Mouse (Mus musculus) thymus, adult 2 months (tissue): ENCODE data around the gene Dmap1. TPM values are rescaled to one million over a fixed set of nuclear protein-coding genes. Genes with fewer than 3 reads are reported as not detected.

Source experiments
- DNase-seq: peaks from one replicate; pipeline ENCODE4 v3.0.0; 2021
- H3K27ac ChIP-seq: fragments of 200-500 bp; 2 replicates; pipeline ENCODE4 v1.5.1; 2012; ENCODE audit warnings: low read length, control low read depth; ENCODE audit not compliant: control insufficient read depth, insufficient read depth
- H3K27me3 ChIP-seq: fragments of 200-500 bp; 2 replicates; pipeline ENCODE4 v1.6.1; 2012; ENCODE audit warnings: mild to moderate bottlenecking, low read length, moderate library complexity, mixed read lengths; ENCODE audit not compliant: control insufficient read depth, insufficient read depth
- H3K36me3 ChIP-seq: fragments of 200-500 bp; 2 replicates; pipeline ENCODE4 v1.6.1; 2012; ENCODE audit warnings: mild to moderate bottlenecking, low read length, moderate library complexity; ENCODE audit not compliant: control insufficient read depth, insufficient read depth
- H3K4me1 ChIP-seq: fragments of 200-500 bp; replicated peaks from 2 replicates; pipeline ENCODE4 v1.6.1; 2012; ENCODE audit warnings: low read length; ENCODE audit not compliant: control insufficient read depth, insufficient read depth
- H3K4me3 ChIP-seq: fragments of 200-500 bp; 2 replicates; pipeline ENCODE4 v1.5.1; 2012; ENCODE audit warnings: mild to moderate bottlenecking, low read length, control low read depth, moderate library complexity; ENCODE audit not compliant: control insufficient read depth, insufficient read depth
- CTCF ChIP-seq: fragments of 200-500 bp; IDR thresholded peaks from 2 replicates; pipeline ENCODE4 v1.5.1; 2012; ENCODE audit warnings: mild to moderate bottlenecking, control low read depth, low read length, moderate library complexity, borderline replicate concordance; ENCODE audit not compliant: control insufficient read depth, poor library complexity, insufficient read depth; ENCODE audit errors: extremely low read depth
- POLR2A ChIP-seq: fragments of 200-500 bp; IDR thresholded peaks from 2 replicates; pipeline ENCODE4 v1.6.1; 2012; ENCODE audit warnings: mild to moderate bottlenecking, low read length, control low read depth, moderate library complexity; ENCODE audit not compliant: control insufficient read depth, poor library complexity, insufficient read depth; ENCODE audit errors: extremely low read depth
- WGBS: fragments of 180-500 bp; shearing (Covaris S2); methylation state at CpG from one replicate; pipeline ENCODE4 v1.1.7; 2018; 5-methylcytosine and 5-hydroxymethylcytosine counted together
- polyA plus RNA-seq: library from polyadenylated mRNA; depleted of rRNA; stranded (reverse); fragments of >200 nt; gene quantifications from 2 replicates; pipeline ENCODE4 v1.2.3, GENCODE M21; 2012; rRNA removed

The Dmap1 gene
- polyA plus RNA-seq = 30.2 and 31.9 TPM in 2 replicates

- no peaks in the 10 kb centered on the region for H3K27me3 ChIP-seq
- H3K4me3 ChIP-seq = peak within 1 kb of the TSS; percentile 100
- peak; percentile 37; the same call in 1 of the 2 replicates for TF ChIP-seq CTCF
- no peak for TF ChIP-seq POLR2A
- H3K27ac ChIP-seq = no peak within 1 kb of the TSS
- DNase-seq = peak; percentile 75
- peaks cover 13% of the 10 kb centered on the region for H3K4me1 ChIP-seq
- H3K36me3 ChIP-seq = peaks cover 10% of the 10 kb centered on the region; the same call in 1 of the 2 replicates
- WGBS = under 1% methylated on average over 33 of the region's 33 CpGs
These were observed at the start of gene Dmap1 for GRCm38 (mm10) chr4:117681931-117682461. Gene Dmap1 (minus strand): TSS chr4:117682273.

GRCm38 (mm10) chr4:117724112-117724511 is 42.0 kb upstream of the Dmap1 start, which contains the start of gene Gm12845:
Gene Gm12845 (plus strand): TSS chr4:117724412.
- DNase-seq = no peak
- H3K27ac ChIP-seq = no peak within 1 kb of the TSS
- TF ChIP-seq POLR2A = no peak
- TF ChIP-seq CTCF = no peak
- no peaks in the 10 kb centered on the region for H3K36me3 ChIP-seq
- WGBS = 93% methylated on average over 1 of the region's 1 CpGs
- H3K4me1 ChIP-seq = no peaks in the 10 kb centered on the region
- H3K4me3 ChIP-seq = no peak within 1 kb of the TSS
- H3K27me3 ChIP-seq = no peaks in the 10 kb centered on the region

- WGBS = 91% methylated on average over 6 of the region's 6 CpGs
- no peaks in the 10 kb centered on the region for H3K4me1 ChIP-seq
These were observed 31.4 kb upstream of the Dmap1 start for GRCm38 (mm10) chr4:117713303-117714098.

GRCm38 (mm10) chr4:117712314-117712713 is 30.2 kb upstream of the Dmap1 start:
- TF ChIP-seq CTCF (no peak), POLR2A (no peak)
- H3K4me3 ChIP-seq = no peak overlapping the region
- DNase-seq = no peak
- H3K36me3 ChIP-seq = no peaks in the 10 kb centered on the region
- no peaks in the 10 kb centered on the region for H3K27me3 ChIP-seq
- no peak overlapping the region for H3K27ac ChIP-seq
- H3K4me1 ChIP-seq = no peaks in the 10 kb centered on the region
- WGBS = 78% methylated on average over 3 of the region's 3 CpGs

More at GRCm38 (mm10) chr4:117713303-117714098, 31.4 kb upstream of the Dmap1 start:
- no peaks in the 10 kb centered on the region for H3K27me3 ChIP-seq
- no peak overlapping the region for H3K4me3 ChIP-seq
- no peak overlapping the region for H3K27ac ChIP-seq
- H3K36me3 ChIP-seq = no peaks in the 10 kb centered on the region
- no peak for DNase-seq
- TF ChIP-seq POLR2A = no peak
- no peak for TF ChIP-seq CTCF

- Histone ChIP-seq H3K27ac (no peak overlapping the region), H3K4me1 (no peaks in the 10 kb centered on the region), H3K36me3 (no peaks in the 10 kb centered on the region), H3K4me3 (no peak overlapping the region), H3K27me3 (no peaks in the 10 kb centered on the region)
- DNase-seq = no peak
- TF ChIP-seq POLR2A (no peak), CTCF (no peak)
- WGBS = 81% methylated on average over 3 of the region's 3 CpGs
These were observed 26.9 kb upstream of the Dmap1 start for GRCm38 (mm10) chr4:117708780-117709550.

- H3K4me1 ChIP-seq = no peaks in the 10 kb centered on the region
- TF ChIP-seq CTCF (no peak), POLR2A (no peak)
- 6% methylated on average over 7 of the region's 7 CpGs for WGBS
- H3K4me3 ChIP-seq = no peak overlapping the region
- H3K27ac ChIP-seq = no peak overlapping the region
- peak; percentile 41 for DNase-seq
- no peaks in the 10 kb centered on the region for H3K27me3 ChIP-seq
- H3K36me3 ChIP-seq = no peaks in the 10 kb centered on the region
These were observed 23.3 kb upstream of the Dmap1 start for GRCm38 (mm10) chr4:117705361-117705760.
